Mouse (Mus musculus) thymus, postnatal 36 days (tissue): ENCODE results near the gene Itpkb.
A peak's percentile ranks its signal among the peaks of the same experiment; 100 is the strongest.

Experiments
- DNase-seq, 2 experiments: peaks; one replicate each; pipeline ENCODE4 v3.0.0; 2022; ENCODE audit warnings: mixed read lengths in 2 of 2

Itpkb gene

GRCm38 (mm10) chr1:180345098-180345497 is 14.8 kb downstream of the Itpkb start:
- no peak for DNase-seq

DNA sequence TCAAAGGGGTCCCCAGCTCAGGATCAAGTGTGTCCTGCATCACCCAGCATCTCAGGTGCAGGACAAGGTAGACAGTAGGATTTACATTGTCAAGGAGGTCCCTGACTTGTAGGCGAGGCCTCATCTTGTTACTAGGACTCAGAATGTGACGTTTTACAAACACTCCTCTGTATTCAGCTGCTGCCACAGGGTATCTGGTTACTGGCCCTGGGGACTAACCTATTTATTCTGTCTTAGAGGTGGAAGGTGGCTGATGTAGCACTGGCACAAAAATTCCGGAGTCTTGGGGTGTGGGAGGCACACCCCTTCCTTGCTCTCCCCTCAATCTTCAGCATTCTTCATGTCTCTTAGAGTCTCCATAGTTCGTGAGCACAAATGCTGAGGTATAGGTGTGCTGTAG is 16.8 kb downstream of the Itpkb start:
- no peak for DNase-seq

DNA sequence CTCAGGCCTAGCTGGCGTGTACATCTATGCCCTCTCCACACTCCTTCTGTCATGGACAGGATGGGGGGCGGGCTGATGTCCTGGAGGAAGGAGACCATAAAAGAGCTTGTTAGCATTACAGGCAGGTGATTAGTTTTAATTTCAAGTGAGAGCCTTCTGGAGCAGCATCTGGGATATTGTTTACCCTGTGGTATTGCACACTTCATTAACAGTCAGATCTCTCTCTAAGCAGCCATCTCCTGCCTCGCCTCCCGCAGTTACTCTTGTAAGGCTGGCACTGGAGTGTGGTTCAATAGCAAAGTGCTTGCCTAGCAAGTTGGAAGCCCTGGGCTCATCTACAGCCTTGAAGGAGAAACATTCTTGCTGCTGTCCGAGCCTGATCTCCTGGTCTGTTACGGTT is 17.6 kb downstream of the Itpkb start:
- no peak for DNase-seq

DNA sequence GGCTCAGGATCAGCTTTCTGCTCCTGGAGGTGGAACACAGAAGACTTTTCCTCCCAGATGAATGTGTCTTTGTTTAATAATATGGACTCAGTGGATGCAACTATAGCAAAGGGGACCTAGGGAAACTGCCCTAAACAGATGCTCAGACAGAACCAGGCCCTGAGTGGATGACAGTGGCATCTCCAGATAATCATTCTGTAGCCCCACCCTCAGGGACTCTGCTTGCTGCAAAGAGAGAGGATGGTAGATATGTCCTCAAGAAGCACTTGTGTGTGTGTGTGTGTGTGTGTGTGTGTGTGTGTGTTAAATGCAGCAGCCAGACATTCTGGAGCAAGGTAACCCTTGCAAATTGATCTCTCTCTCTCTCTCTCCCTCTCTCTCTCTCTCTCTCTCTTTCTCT is 18.8 kb downstream of the Itpkb start:
- no peak for DNase-seq

DNA sequence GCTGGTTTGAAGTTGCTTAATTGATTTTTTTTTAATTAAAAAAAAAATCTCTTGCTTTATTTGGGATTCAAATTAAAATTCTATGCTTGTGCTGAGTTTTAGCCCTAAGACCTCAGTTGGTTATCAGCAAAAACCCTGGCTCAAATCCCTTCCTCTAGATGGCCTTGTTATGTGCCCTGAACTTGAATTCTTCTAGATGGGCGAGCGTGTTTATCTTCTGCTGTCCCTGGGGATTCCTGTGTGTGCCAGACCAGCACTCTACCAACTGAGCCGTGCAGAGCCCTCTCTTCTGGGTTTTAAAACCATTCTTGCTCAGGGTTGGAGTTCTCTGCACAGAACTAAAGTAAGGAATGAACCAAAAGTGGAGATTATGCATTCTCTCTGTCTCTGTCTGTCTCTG is 22.0 kb downstream of the Itpkb start:
- no peak for DNase-seq

DNA sequence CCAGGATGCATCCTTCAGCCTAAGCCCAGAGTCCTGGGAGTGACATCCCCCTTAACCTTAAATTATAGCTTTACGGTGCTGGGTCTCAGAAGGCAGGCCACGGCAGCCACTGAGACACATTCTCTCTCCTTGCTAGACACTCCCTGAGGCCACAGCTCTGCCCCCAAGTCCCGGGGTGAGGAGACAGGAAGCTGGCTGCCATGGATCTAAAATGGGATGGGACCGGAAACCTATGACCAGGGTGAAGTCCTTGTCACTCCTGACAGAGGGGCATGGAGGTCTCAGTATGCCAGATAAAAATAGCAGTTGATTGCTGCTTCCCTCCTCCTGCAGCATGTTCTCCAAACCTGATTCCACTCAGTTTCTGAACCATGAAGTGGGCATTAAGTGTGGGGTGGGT is 23.8 kb downstream of the Itpkb start:
- DNase-seq = no peak

DNA sequence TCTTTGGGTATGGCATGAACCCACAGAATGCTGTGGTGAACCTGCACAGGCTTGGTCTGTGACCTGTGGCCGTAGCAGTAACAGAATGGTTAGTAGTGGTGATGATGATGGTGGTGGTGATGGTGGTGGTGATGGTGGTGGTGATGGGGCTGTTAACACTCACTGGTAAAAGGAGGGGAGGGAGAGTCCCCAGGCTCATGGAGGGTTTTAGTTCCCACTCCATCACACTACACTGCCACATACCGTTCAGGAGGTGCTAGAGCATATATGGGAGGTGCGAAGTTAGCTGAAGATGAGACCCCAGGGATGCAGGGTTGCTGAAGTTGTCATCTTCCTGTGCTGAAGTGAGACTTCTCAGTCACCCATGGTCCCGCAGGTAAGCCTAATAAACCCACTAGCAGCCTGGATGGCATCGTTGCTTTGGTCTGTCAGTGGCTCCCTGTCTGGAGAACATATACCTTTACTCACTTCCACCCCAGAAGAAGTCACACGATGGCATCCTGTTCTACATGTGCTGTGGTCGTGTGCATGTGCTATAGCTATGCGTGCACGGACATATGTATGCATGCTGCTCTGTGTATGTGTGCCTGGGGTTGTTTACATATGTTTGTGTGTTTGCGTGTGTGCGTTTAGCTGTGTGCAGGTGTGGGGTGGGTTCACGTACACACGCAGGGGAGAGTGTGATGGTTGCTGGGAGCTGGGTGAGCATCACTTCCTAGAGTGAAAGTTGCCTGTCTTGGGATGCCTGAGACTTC is 24.9 kb downstream of the Itpkb start:
- no peak for DNase-seq

- peak; percentile 76 to 86 for DNase-seq
These were observed 25.9 kb downstream of the Itpkb start for GRCm38 (mm10) chr1:180356176-180356575.

GRCm38 (mm10) chr1:180356857-180357256 is 26.6 kb downstream of the Itpkb start:
- DNase-seq = no peak

GRCm38 (mm10) chr1:180357893-180358331 is 27.6 kb downstream of the Itpkb start:
- no peak for DNase-seq

DNA sequence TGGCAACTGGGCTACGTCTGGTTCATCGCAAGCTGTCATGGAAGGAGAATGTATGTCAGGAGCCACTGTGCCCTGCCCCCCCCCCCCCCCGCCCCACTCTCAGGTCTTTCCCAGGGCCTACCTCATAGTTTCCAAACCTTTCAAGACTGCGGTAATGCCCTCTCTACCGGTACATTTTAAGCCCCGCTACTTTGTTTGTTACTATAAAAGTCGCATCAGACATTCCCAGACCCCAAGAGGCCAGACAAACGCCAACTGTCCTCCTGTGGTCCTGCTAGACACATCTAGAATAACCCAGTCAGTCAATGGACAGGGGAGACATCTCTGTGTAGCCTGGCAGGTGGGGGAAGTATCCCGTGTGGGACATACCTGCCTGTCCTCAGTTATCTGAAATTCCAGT is 28.2 kb downstream of the Itpkb start:
- DNase-seq = no peak

DNA sequence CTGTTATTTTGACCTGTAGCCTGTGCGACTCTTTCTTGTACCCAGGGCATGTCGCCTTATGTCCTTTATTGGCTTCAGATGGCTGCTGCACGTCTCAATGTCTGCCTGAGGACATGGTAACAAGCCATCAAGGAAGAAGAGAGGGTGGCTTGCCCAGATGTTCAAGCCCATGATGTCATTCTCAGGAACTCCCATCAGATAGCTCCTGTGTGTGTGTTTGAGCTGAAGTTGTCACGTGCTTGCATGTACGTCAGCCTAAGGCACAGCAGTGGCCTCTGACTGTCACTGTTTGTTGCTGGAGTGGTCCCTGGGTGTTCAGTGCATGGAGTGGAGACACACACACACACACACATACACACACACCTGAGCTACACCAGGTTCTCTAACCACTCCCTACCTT is 29.0 kb downstream of the Itpkb start:
- peak; percentile 44 to 66 for DNase-seq

GRCm38 (mm10) chr1:180362176-180362575 is 31.9 kb downstream of the Itpkb start:
- DNase-seq = no peak

GRCm38 (mm10) chr1:180362844-180363243 is 32.6 kb downstream of the Itpkb start:
- no peak for DNase-seq

DNA sequence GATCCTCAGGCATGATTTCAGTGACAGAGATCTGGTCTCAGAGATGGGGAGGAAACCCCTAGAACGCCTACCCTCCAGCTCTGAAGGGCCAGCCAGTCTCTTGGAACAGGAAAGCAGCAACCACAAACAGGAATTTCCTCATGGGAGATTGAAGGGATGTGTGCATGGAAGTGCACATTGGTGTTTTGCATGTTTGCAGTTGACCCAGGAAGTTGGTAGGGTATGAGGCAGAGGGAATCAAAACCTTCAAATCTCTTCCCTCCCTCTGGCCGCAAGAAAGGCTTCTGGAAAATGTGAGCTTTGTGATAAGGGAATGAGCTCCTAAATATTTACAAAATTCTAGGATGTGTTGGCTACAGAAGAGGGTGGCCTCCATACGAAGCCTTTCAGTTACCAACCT is 33.0 kb downstream of the Itpkb start:
- no peak for DNase-seq

GRCm38 (mm10) chr1:180364005-180364404 is 33.7 kb downstream of the Itpkb start:
- no peak for DNase-seq

GRCm38 (mm10) chr1:180364720-180365119 is 34.4 kb downstream of the Itpkb start:
- DNase-seq = no peak

DNA sequence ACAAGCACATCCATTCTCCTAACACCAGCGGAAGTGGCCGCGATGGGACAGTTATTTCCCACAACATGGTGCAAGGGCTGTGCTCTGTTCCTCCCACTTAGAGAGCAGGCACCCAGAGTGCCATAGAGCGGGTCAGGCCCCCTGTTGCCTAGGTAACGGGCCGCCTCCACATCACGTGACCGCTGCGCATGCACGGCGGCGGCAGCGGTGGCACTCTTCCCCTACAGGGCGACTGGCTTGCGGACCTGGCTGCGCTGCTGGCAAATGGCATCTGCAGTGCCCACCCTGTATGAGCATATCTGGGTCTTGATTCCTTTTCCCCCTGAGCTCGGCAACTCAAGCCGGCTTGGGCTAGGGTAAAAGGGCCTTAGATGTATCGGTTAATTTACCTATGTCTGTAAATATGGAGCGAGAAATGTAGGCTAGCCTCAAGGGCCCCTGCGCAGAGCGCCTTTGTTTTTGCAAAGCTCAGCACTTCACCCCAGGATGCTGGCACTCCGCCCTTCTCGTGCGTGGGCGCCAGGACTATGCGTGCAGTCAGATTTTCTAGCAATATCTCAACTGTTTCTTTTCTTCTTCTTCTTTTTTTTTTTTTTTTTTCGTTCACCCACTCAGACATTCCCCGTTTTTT is 35.0 kb downstream of the Itpkb start:
- DNase-seq = peak; percentile 95 to 97

DNA sequence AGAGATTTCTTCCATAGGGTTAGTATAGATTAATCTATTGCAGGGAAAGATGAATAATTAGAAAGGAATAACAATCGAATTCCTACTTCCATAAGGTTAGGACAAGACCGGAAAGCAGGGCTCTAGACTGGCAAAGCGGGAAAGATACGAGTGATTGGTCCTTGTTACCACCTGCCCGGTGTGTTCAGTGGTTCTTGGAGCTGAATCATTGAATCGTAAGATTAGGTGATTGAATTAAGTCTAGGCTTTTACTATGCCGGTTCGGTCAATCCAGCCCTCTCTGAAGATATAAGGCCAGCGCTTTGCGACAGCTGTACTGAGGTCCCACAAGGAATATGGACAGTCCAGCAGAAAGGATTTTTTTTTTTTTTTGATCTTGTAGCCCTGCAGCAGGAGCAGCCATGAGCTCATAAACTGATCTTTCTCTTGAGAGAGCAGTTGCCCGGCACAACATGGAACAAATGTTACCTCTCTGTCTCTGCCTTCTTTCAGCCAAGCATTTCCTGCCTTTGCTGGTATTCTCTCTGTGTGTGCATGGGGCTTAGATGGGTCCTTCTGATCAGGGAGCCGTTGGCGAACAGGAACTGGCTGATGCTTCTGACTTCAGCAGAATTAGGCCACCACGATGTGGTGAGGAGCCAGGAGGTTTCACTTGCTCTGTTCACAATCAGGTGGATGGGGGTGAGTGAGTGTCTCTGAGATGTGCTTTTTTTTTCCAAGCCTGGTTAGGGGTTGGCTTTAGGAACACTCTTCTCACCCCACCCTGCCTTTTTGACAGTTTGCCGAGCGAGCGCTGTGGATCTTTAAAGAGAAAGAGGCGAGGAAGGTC is 35.9 kb downstream of the Itpkb start:
- DNase-seq = peak; percentile 63 to 76

GRCm38 (mm10) chr1:180367045-180367619 is 36.8 kb downstream of the Itpkb start:
- no peak for DNase-seq

DNA sequence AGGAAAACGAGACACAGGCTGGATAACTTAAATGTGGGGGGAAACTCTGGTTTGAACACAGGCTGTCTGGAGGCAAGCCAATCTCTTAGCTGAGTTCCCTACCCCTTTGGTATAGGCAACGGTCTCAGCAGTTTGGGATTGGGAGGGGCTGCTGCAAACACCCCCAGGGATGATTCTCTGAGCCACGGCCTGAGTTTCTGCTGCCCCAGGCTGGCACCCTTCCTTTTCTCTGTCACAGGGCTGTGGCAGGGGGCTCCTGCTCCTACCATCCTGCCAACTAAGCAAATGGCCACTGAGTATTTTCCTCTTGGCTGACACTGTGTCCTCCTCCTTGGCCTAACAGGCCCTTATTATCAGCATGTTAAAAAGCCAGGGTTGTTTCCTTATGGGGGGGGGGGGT is 37.3 kb downstream of the Itpkb start:
- no peak for DNase-seq

DNA sequence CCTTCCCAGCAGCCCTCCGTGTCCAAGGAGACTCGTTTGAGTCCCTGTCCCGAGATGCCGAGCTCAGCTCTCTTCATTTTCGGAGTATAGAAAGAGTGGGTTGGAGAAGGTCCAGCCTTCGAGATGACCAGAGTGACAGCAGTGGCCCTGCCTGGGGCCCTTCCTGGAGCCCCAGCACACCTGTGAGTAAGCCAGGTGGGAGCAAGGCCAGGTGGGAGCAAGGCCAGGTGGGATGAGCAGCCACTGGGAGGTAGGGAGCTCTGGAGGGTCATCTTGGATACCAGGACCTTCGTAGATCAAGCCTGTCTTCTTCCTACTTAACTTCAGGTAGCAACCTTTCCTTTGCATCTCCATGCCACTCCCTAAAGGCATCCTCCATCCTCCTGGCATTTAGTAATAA is 37.8 kb downstream of the Itpkb start:
- DNase-seq = no peak

DNA sequence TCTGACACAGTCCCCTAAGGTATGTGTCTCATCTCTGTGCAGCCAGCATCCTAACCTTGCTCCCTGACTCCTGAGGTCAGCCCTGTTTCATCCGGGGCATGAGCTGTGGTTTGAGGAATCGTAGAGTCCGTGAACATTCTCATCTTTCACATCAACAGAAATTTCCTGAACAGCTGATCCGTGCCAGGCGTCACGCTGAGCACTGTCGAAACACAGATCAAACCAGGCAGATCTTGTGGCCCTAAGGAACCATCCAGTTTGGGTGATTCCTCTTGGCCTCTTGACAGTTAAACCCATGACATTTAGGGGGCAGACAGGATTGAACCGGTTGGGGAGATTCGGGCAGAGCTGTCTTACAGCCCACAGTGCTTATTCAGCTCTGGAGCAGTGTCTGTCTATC is 38.4 kb downstream of the Itpkb start:
- no peak for DNase-seq
